Mouse (Mus musculus) heart, adult 9 months (tissue): Measurements from ENCODE around the gene Vmn1r40.

ENCODE experiments used
- DNase-seq, 2 experiments: peaks; one replicate each; pipeline ENCODE4 v3.0.0; 2022; ENCODE audit warnings: low spot score in 2 of 2

Gene Vmn1r40

GRCm38 (mm10) chr6:89707240-89707639 is at the start of gene Vmn1r40:
Gene Vmn1r40 (plus strand): TSS chr6:89707540.
- no peak for DNase-seq

- no peak for DNase-seq
These were observed 49.0 kb upstream of the Vmn1r40 start for GRCm38 (mm10) chr6:89658342-89658741.

- peak; percentile 33 to 34 for DNase-seq
These were observed 48.4 kb upstream of the Vmn1r40 start for GRCm38 (mm10) chr6:89658931-89659330.

- DNase-seq: peak; percentile 42 to 59
These were observed 47.5 kb upstream of the Vmn1r40 start for GRCm38 (mm10) chr6:89659692-89660423.

- DNase-seq: no peak
These were observed 46.9 kb upstream of the Vmn1r40 start for GRCm38 (mm10) chr6:89660490-89660889.

GRCm38 (mm10) chr6:89662521-89662920 is 44.8 kb upstream of the Vmn1r40 start:
- no peak for DNase-seq

- no peak for DNase-seq
These were observed 42.2 kb upstream of the Vmn1r40 start for GRCm38 (mm10) chr6:89665155-89665554.

- DNase-seq: no peak
These were observed 41.7 kb upstream of the Vmn1r40 start for GRCm38 (mm10) chr6:89665667-89666066.

- no peak for DNase-seq
These were observed 40.4 kb upstream of the Vmn1r40 start for GRCm38 (mm10) chr6:89666976-89667375.

- no peak for DNase-seq
These were observed 37.8 kb upstream of the Vmn1r40 start for GRCm38 (mm10) chr6:89669556-89669955.

GRCm38 (mm10) chr6:89671431-89671830 is 35.9 kb upstream of the Vmn1r40 start:
- DNase-seq: no peak

- DNase-seq: no peak
These were observed 34.7 kb upstream of the Vmn1r40 start for GRCm38 (mm10) chr6:89672641-89673040.

- DNase-seq: no peak
These were observed 34.1 kb upstream of the Vmn1r40 start for GRCm38 (mm10) chr6:89673135-89673780.

GRCm38 (mm10) chr6:89678522-89678921 is 28.8 kb upstream of the Vmn1r40 start:
- no peak for DNase-seq

GRCm38 (mm10) chr6:89679291-89679835 is 28.0 kb upstream of the Vmn1r40 start:
- peak; percentile 20 to 33 for DNase-seq

GRCm38 (mm10) chr6:89680155-89680554 is 27.2 kb upstream of the Vmn1r40 start:
- peak; percentile 39 to 62 for DNase-seq

GRCm38 (mm10) chr6:89684231-89684630 is 23.1 kb upstream of the Vmn1r40 start:
- DNase-seq: no peak

GRCm38 (mm10) chr6:89687100-89687499 is 20.2 kb upstream of the Vmn1r40 start:
- no peak for DNase-seq

GRCm38 (mm10) chr6:89706624-89707023 is 716 bp upstream of the Vmn1r40 start:
- DNase-seq: no peak

GRCm38 (mm10) chr6:89718051-89718450 is 10.7 kb downstream of the Vmn1r40 start:
- DNase-seq: no peak

GRCm38 (mm10) chr6:89740466-89740865 is 33.1 kb downstream of the Vmn1r40 start, which contains the start of gene Vmn1r41:
Gene Vmn1r41 (plus strand): TSS chr6:89740766.
- DNase-seq: no peak

GRCm38 (mm10) chr6:89742811-89743210 is 35.5 kb downstream of the Vmn1r40 start:
- no peak for DNase-seq
